Mouse (Mus musculus): ENCODE measurements around the gene 9130023H24Rik. TPM values are rescaled to one million over a fixed set of nuclear protein-coding genes. Genes with fewer than 3 reads are reported as not detected.

9130023H24Rik gene
- polyA plus RNA-seq, 1 experiment from 2014 or later: 6.5 TPM

DNA sequence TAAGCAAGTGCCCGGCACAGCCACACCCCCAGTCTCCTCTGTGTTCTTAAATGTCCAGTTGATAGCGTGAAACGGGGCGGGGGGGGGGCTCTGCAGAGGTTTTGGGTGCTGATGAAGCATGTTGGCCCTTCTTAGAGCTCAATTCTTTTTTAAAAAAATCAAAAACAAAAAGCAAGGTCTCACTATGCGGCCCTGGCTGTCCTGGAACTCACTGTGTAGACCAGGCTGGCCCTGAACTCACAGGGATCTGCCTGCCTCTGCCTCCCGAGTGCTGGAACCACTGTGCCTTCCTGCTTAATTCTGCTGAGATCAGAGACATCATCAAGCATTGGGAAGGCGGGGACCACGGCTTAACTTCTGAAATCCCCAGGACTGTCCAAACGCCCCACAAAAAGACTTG is 36.2 kb downstream of the 9130023H24Rik start:
- H3K9ac ChIP-seq (ENCODE audit: low read length): no peak overlapping the region
- H3K27me3 ChIP-seq (replicated peaks; ENCODE audit: control insufficient read depth, insufficient read depth, low read length): no peaks in the 10 kb centered on the region
- H3K27ac ChIP-seq (ENCODE audit: low read depth): no peak overlapping the region
- H3K36me3 ChIP-seq (ENCODE audit: control insufficient read depth, insufficient read depth, low read length): no peaks in the 10 kb centered on the region
- H3K9me3 ChIP-seq (ENCODE audit: control insufficient read depth, low read length): no peaks in the 10 kb centered on the region
- ATAC-seq (replicated peaks; ENCODE audit: low FRiP score, low TSS enrichment, low read depth) (no peak), DNase-seq (ENCODE audit: low spot score) (no peak)
- H3K4me3 ChIP-seq (ENCODE audit: low read depth, low read length): no peak overlapping the region
- WGBS: 84% methylated on average over 9 of the region's 9 CpGs
- H3K4me1 ChIP-seq (replicated peaks; ENCODE audit: control insufficient read depth, insufficient read depth, low read length): no peaks in the 10 kb centered on the region
- no peak overlapping the region for H3K4me2 ChIP-seq (ENCODE audit: low read length)

Other genes with a start within 250 kb of the 9130023H24Rik start
- 208 and 275 TPM in 2 replicates for gene Pycard, start 244.2 kb downstream of the 9130023H24Rik start, polyA plus RNA-seq (2014; fragmentation: Nextera tagmentation; extraction: Ambion mirVana)
- gene Trim72, start 234.1 kb downstream of the 9130023H24Rik start, polyA plus RNA-seq (2014; fragmentation: Nextera tagmentation; extraction: Ambion mirVana): 0.16 TPM in 1 of 2 replicates, not detected in the other
- 0.94 and 1.7 TPM in 2 replicates for gene Itgam, start 175.4 kb downstream of the 9130023H24Rik start, polyA plus RNA-seq (2014; fragmentation: Nextera tagmentation; extraction: Ambion mirVana)
- 0.04 TPM in 1 of 2 replicates, not detected in the other for gene Gm49368, start 175.3 kb downstream of the 9130023H24Rik start, polyA plus RNA-seq (2014; fragmentation: Nextera tagmentation; extraction: Ambion mirVana)
- gene Itgax, start 108.5 kb downstream of the 9130023H24Rik start, polyA plus RNA-seq (2014; fragmentation: Nextera tagmentation; extraction: Ambion mirVana): 0.31 and 0.47 TPM in 2 replicates
- gene Itgad, start 83.7 kb downstream of the 9130023H24Rik start, polyA plus RNA-seq (2014; fragmentation: Nextera tagmentation; extraction: Ambion mirVana): 0.11 TPM in 1 of 2 replicates, not detected in the other
- gene Cox6a2, start 31.6 kb downstream of the 9130023H24Rik start, polyA plus RNA-seq (2014; fragmentation: Nextera tagmentation; extraction: Ambion mirVana): not detected in 2 replicates
- gene Armc5, start 689 bp downstream of the 9130023H24Rik start, polyA plus RNA-seq (2014; fragmentation: Nextera tagmentation; extraction: Ambion mirVana): 13.4 and 13.8 TPM in 2 replicates
- 178 and 179 TPM in 2 replicates for gene Tgfb1i1, start 8.8 kb upstream of the 9130023H24Rik start, polyA plus RNA-seq (2014; fragmentation: Nextera tagmentation; extraction: Ambion mirVana)
- 0.15 TPM in 1 of 2 replicates, not detected in the other for gene Slc5a2, start 27.6 kb upstream of the 9130023H24Rik start, polyA plus RNA-seq (2014; fragmentation: Nextera tagmentation; extraction: Ambion mirVana)
- gene BC017158, start 60.1 kb upstream of the 9130023H24Rik start, polyA plus RNA-seq (2014; fragmentation: Nextera tagmentation; extraction: Ambion mirVana): 49.5 and 51.0 TPM in 2 replicates
- 29.4 and 31.6 TPM in 2 replicates for gene Rgs10, start 180.7 kb upstream of the 9130023H24Rik start, polyA plus RNA-seq (2014; fragmentation: Nextera tagmentation; extraction: Ambion mirVana)
- 35.8 and 38.1 TPM in 2 replicates for gene Tial1, start 223.7 kb upstream of the 9130023H24Rik start, polyA plus RNA-seq (2014; fragmentation: Nextera tagmentation; extraction: Ambion mirVana)

Data from intestine, embryonic 14.5 days (tissue).